Mouse (Mus musculus) adrenal gland, adult 18-20 months (tissue): ENCODE results near the gene Vmn2r85. TPM values are rescaled to one million over a fixed set of nuclear protein-coding genes. Genes with fewer than 3 reads are reported as not detected.
"Not testable (repeated sequence)": the region's sequence is repeated elsewhere in the genome, so short reads cannot be mapped to it uniquely, and the experiment has no call there.

Experiments used
- DNase-seq, 2 experiments: peaks; one replicate each; pipeline ENCODE4 v3.0.0; 2021 to 2022; ENCODE audit warnings: low spot score in 2 of 2
- long read RNA-seq, 2 experiments: library from polyadenylated mRNA; stranded (forward); transcript quantifications; one replicate each; pipeline ENCODE4 v2.0.0; 2021
- total RNA-seq, 2 experiments: library from RNA; stranded (reverse); gene quantifications; 1 replicate in 1 of 2; 2 replicates in 1 of 2; pipeline ENCODE4 v1.2.3; 2021

Vmn2r85 gene
- total RNA-seq = not detected
- long read RNA-seq, experiment 1 = 0 reads
- long read RNA-seq, experiment 2 = 0 reads

GRCm38 (mm10) chr10:130429603-130430002, at the start of gene Vmn2r85:
Gene Vmn2r85 (minus strand): TSS chr10:130429703.
- DNase-seq = not testable (repeated sequence)

DNA sequence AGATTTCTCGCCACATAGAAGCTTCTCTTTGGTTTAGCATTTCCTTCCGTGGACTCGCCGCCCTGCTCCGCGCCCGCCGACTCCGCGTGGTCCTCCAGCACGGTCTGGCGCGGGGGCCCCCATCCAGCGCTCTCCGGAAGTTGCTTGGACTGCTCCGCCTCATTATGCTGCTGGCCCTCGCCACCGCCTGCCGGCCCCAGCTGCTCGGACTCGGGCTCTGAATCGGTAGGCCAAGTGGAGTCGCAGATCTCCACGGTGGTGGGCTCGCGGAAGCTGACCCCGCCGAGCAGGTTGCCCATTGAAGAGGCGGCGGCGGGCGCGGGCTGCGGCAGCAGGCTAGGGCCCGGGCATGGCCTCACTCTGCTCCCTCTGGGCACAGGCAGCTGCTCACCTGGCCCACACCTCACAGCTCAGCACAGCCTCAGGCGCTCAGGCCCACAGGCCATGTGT, 40.8 kb upstream of the Vmn2r85 start:
- peak; percentile 3 to 18 for DNase-seq

- DNase-seq = not testable (repeated sequence)
Observed at GRCm38 (mm10) chr10:130455950-130456349, 26.4 kb upstream of the Vmn2r85 start, which contains the start of gene Vmn2r86. Gene Vmn2r86 (minus strand): TSS chr10:130456050.

GRCm38 (mm10) chr10:130444776-130445175, 15.3 kb upstream of the Vmn2r85 start:
- no peak for DNase-seq

DNA sequence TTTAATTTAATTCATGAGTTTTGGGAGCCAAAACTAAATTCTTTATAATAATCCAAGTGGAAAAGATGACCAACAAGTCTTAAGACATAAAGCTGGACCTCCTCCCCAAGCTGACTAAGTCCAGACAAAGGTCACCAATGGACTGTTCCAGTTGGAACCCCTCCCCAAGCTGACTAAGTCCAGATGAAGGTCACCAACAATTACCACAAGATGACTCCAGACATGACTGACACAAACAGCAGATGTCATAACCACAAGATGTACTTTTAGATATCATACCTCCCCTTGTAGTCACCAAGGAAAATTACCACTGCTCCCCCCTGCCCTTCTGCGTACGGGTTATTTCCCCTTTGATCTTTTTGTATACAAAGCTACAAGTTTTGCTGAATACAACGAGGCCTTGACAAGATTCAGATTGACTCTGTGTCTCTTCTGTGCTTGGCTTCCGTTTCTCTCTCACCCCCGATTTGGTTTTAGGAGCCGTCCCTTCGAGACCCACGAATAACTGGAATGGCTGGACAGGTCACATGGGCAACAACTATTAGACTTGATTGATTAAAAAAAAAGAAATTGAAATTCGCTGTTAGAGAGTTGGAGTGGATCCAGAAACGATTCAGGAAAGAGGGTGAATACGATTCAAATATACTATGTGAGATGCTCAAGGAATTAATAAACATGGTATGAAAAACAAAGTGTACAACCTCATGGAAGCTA, 4.8 kb upstream of the Vmn2r85 start:
- not testable (repeated sequence) for DNase-seq

DNA sequence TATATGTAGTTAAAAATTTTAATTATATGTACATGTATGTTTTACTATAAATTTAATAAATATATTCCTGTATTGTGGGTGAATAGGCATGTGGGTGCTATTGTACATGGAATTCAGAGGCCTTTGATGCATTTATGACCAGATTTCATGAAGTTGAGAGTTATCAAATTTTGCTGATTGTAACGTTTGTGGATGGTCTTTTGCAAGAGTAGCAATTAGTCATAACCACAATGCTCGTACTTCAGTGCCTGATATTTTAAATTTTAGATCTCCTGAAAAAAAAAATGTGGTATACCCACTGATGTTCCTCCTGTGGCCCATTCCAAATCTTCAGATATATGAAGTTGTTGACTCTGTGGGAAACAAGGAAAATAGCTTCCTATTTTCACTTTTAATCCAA, 7.1 kb downstream of the Vmn2r85 start:
- not testable (repeated sequence) for DNase-seq

GRCm38 (mm10) chr10:130420401-130420800, 9.1 kb downstream of the Vmn2r85 start:
- no peak for DNase-seq

- DNase-seq = not testable (repeated sequence)
Observed at GRCm38 (mm10) chr10:130419954-130420353, 9.5 kb downstream of the Vmn2r85 start.

DNA sequence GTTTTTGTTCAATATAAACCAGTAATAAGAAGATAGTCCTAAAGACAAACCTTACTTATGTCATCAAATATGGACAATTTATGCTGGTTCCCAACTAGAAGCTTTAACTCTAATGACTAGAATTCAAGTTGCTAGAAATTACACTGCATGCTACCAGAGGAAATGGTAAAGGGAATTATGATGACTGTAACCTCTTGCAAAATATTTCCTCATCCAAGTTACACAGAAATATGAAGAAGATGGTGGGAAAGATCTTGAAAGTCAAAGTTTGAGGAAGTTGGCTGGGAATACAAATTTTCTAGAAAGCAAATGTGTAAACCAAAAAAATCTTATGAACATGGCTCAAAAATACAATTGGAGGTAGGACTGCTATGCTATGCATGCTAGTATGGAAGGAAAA, 13.2 kb downstream of the Vmn2r85 start:
- not testable (repeated sequence) for DNase-seq

GRCm38 (mm10) chr10:130412167-130412698, 17.3 kb downstream of the Vmn2r85 start:
- not testable (repeated sequence) for DNase-seq

- no peak for DNase-seq
Observed at GRCm38 (mm10) chr10:130394232-130394631, 35.3 kb downstream of the Vmn2r85 start, which contains the start of gene Vmn2r84. Gene Vmn2r84 (minus strand): TSS chr10:130394332.

- DNase-seq = no peak
Observed at GRCm38 (mm10) chr10:130375145-130375544, 54.4 kb downstream of the Vmn2r85 start.

DNA sequence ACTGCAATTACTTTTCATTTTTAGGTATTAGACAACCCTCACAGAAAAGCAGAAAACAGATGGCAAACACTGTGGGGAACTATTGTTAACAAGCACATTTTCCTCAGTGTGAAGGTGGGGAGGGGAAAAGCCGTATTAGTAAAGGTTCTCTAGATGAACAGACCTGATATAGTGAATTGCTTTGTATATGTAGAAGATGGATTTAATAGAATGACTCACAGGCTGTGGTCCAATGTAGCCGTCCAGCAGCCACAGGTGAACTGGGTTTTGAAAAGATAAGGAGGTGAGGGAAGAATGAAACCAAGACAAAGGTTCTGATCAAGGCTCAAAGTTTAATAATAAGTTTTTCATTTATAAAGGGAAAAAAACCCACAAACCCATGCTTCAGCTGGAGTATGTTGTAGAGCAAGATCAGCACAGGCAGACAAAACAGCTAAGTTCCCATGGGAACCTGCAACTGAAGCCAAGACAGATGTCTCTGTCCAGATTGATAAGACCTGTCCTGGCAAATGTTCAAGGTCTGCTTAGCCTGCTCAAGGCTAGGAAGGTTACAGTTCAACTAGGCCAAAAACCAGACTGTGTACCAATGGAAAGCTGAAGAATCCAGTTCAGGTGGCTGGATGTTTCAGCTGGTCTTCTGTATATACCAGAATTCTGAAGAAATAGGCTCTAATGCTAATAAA, 56.9 kb downstream of the Vmn2r85 start:
- DNase-seq = no peak

DNA sequence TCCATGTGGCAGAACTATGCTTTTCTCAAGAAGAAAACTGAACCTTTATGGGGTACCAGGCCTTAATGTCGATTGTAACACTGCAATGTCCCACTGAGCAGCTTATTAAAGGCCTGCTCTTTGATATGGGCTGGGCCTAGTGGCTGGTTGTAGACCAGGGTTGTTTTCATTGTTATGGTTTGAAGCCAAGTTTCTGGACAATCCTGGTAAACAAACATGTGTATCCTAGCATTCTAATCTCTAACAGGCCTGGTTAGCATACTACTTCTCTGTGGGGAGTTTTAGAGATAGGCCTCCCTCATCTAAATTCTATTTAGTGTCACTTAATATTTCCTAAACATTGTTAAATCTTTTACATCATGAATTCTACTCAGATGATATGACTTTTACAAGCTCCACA, 57.9 kb downstream of the Vmn2r85 start:
- DNase-seq = no peak

GRCm38 (mm10) chr10:130370005-130370682, 59.4 kb downstream of the Vmn2r85 start:
- no peak for DNase-seq

GRCm38 (mm10) chr10:130368384-130368783, 61.1 kb downstream of the Vmn2r85 start:
- DNase-seq = no peak

- no peak for DNase-seq
Observed at GRCm38 (mm10) chr10:130364766-130365165, 64.7 kb downstream of the Vmn2r85 start.
